Mouse (Mus musculus) ovary, postnatal 14 days (tissue): ENCODE results near the gene Hist1h2bh.

Experiments used
- DNase-seq: peaks from one replicate; pipeline ENCODE4 v3.0.0; 2022; ENCODE audit warnings: low spot score

The Hist1h2bh gene

DNA sequence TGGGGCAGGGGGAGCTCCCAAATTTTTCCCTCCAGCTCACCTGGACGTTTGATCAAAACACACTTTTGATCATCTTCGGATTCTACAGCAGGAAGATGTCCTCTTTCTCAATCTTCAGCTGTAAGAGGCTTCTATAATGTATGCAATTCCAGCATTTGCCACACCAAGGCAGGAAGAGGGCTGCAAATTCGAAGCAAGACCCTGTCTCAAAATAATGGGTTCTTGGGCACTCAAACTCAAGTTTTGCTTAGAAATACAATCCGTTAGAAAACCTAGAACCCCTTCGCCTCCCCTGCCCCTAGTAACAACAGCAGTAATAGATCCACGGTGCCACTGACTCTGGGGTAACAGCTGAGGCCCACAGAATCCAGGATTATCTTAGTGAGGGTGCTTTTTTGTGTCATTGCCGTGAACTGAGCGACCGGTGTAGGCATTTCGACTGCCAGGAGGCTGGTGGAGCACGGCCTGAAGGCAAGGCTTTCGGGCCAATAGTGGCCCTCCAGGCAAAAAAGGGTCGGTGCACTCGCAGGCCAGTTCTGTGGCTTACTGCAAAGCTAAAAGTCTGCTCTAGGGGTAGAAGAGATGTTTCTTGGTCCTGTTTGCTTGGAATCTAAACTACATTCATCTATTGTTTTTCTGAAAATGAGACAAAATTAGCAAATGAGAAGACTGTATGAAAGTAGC lies 37.4 kb downstream of the Hist1h2bh start:
- DNase-seq, result no peak

DNA sequence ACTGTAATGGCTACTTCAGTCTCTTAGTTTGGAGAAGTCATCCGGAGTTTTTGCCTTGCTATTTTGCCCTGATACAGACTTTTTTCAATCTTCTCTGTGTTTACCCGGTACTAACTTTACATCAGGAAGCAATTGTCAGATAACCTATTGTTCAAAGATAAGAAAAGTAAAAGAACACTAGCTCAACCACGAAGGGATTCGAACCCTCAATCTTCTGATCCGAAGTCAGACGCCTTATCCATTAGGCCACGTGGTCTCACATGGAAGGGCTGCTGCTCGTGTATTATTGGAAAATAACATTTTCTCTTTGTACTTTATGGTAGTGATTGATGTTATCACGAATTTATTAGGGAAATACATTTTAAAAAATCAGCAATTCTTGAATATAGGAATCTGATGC lies 39.4 kb downstream of the Hist1h2bh start:
- no peak for DNase-seq

DNA sequence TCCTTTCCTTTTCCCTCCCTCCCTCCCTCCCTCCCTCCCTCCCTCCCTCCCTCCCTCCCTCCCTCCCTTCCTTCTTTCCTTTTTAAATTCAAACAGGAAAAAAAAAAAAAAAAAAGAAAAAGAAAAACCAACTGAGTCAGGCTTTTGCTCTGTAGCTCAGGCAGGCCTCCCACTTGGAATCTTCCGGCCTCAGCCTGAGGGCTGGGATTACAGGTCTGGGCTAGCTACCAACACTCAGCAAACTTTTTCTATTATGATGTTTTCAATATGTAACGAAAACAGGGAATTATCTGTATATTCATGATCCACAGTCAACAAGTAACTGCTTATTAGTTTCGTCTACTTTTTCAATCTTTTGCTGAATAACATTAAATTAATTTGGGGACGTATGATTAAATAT lies 40.3 kb downstream of the Hist1h2bh start:
- no peak for DNase-seq

DNA sequence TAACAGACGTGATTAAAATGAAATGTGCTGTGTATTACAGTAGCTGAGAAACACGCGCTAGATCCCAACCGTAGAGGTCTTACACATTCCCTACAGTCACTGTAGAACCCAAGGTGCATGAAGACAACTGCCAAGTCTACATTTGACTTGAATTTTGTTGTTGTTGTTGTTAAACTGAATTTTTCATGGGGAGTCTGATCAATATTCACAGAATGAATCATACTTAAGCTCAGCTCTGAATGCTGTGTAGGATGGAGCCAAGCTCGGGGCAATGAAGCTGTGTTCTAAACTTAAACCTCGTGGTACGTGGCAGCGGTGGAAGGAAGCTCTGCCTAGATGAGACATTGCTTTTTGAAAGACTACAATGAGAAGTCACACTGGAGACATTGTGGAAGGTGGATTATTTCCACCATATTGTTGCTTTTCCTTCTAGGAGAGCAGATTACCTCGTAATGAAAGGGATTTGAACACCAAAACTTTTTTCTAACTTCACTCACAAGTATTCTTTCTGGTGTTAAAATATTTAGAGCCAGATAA lies 41.1 kb downstream of the Hist1h2bh start:
- DNase-seq, result no peak

DNA sequence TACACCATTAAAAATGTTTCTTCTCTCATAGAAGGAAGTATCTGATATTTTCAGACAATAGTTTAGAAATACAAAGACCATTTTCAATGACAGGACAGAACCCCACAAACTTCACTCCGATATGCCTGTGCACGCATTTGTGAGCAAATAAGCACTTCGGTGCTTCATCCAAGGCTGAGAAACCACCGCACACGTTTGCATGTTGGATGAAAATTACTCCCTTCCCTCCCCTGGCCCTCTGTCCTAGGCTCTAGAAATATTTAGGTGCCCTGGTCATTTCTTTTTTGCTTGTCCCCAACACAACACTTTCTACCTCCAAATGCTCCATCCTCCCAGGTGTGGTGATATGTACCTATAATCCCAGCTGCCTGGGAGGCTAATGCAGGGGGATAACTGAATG lies 41.7 kb downstream of the Hist1h2bh start:
- DNase-seq, result no peak

DNA sequence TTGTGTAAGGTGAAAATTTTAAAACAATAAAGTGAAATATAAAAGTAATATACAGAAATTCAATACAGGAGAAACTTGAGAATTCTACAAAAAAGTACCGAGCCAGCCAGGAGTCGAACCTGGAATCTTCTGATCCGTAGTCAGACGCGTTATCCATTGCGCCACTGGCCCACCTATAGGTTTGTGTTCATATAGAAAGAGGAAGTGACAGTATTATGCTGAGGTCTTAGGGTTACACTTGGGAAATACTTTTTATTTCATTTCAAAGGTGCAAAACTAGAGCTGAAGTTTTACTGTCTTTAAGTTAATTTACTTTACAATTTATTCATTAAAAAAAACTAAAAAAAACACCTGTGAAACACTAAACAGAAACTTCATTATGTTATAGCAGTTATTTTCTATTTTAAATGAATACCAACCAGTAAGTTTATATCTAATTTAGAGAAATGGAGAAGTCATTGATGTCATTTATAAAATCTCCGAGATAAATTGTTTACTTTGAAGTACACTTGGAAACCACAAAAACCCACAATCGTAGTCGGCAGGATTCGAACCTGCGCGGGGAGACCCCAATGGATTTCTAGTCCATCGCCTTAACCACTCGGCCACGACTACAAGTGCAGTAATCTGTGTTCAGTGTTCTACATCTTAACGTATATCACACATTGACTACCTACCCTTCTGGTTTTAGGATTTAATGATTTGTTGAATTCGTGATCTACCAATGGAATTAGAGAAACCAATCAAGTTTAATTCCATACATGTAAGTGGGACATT lies 42.6 kb downstream of the Hist1h2bh start:
- DNase-seq, result no peak

DNA sequence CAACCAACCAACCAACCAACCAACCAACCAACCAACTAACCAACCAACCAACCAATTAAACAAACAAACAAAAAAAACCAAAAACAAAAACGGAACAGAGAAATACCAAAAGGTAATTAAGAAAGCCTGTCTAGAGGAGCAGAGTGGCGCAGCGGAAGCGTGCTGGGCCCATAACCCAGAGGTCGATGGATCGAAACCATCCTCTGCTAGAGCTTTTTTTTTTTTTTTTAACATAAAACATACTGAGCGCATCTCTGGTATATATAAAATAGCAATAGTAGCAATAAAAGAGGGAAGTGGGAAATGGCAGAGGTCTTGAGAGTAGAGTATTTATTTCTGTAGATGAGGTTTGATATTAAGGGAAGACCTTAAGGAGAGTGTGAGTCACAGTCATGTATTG lies 43.2 kb downstream of the Hist1h2bh start:
- no peak for DNase-seq

DNA sequence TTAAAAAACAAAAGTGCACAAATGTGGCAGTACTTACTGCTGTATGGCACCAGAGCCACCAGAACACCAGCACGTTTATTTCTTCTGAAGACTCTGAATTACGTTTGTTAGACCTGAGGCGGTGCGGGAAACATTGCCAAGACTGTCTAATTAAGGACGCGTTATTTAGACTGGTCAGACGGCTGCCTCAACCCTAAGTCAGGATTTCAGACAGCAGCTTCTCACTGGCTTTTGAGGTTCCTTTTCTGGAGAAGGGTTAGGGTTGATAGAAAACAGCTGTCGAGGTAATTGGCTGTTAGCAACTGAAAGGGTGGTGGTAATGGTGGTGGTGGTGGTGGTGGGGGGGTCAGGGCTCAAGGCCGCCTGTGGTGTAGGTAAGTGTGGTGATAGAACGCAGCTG lies 44.5 kb downstream of the Hist1h2bh start:
- no peak for DNase-seq

DNA sequence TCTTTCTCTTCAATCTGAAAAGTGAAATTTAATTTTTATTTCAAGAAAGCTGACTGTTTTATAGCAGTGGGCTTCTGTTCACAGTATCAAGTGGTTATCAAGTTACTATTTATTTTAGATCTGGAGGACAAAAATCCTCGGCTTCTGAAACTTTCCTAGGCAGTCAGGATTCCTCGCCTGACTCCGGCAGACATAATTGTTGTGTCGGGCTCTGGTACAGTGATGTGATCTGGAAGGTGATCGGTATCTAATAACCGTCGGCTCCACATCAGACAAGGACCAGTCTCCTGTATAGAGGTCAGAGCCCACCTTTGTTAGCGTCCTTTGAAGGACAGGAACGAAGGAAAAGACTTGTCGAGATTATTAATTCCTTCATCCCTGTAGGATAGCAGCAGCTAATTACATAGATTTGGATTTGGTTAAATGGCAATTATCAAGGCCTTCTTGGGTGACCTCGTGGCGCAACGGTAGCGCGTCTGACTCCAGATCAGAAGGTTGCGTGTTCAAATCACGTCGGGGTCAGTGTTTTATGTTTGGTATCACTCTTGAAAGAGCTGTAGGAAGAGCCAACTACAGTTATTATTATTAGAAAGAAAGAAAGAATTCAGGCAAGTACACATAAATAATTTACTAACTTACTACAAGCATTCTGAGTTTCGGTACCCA lies 45.4 kb downstream of the Hist1h2bh start:
- DNase-seq, result no peak

DNA sequence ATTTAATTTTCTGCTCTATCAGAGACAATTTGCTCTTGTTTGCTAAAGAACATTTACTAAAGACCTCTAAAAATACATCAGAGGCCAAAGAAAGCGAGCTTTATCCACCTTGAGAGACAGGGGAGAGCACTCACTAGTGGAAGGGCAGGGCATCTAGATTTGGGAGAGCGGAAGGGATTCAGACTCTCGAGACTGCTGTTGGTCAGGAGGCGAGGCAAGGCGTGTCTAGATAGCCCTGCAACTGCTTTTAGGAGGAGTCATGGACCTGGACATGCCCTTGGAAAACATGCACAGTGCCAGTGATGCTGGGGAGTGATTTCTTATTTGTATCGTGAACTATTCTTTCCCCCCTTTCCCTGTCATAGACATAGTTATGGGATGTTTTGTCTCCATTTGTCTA lies 47.7 kb downstream of the Hist1h2bh start:
- no peak for DNase-seq

DNA sequence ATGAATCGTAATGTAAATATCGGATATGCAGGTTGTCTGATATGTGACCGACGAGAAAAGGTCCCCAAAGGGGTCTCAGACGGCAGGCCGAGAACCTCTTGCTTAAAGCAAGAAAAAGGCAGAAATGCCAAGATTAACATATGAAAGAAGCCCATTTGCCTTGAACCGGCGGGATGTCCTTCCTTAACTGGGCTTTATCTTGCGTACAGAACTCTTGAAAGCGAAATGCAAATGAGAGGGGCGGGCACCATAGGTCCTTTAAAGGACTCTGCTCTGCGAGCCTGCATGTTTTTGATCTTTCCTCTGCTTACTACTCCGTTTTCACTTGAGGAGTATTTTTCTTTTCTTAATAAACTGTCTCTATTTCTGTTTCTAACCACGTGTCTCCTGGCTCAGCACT lies 51.2 kb downstream of the Hist1h2bh start:
- DNase-seq, result no peak
